Mouse (Mus musculus): Measurements from ENCODE around the gene Gm10570.

- TF ChIP-seq CTCF (IDR thresholded peaks at IDR 0.05) (no peak), EP300 (IDR thresholded peaks at IDR 0.05) (no peak)
Measured at GRCm38 (mm10) chr4:130276573-130277176, 31.8 kb downstream of the Gm10570 start.
